Mouse (Mus musculus): ENCODE measurements around the gene Tnfaip8l3.

Tnfaip8l3 gene

GRCm38 (mm10) chr9:53990921-53991320 lies 77.3 kb downstream of the Tnfaip8l3 start:
- peak; percentile 75 for DNase-seq (ENCODE audit: low read depth, low spot score)

- peak; percentile 54 for DNase-seq (ENCODE audit: low read depth, low spot score)
Observed at GRCm38 (mm10) chr9:53986972-53987371, 81.2 kb downstream of the Tnfaip8l3 start.

DNA sequence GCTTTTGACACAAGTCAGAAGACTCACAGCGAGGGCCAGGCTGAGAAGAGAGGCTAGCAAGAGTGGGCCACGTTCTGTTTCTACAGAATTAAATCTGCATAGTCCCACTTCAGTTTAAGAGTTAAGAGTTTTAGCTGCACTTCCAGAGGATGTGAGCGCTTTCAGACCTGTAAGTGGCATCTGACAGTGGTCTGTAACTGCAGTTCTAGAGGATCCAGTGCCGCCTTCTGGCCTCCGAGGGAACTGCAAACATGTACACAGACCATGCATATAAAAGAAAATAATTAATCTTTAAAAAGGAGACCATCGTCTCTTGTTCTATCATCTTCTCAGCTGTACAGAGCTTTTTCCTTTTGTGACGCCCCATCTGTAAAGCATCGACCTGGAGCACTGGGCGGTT lies 83.3 kb downstream of the Tnfaip8l3 start:
- DNase-seq (ENCODE audit: low read depth, low spot score), result peak; percentile 67

GRCm38 (mm10) chr9:53975122-53975518 lies 93.1 kb downstream of the Tnfaip8l3 start, which contains the start of gene Elmod1:
Elmod1 (minus strand) TSS chr9:53975301.
- peak; percentile 70 for DNase-seq (ENCODE audit: low read depth, low spot score)

DNA sequence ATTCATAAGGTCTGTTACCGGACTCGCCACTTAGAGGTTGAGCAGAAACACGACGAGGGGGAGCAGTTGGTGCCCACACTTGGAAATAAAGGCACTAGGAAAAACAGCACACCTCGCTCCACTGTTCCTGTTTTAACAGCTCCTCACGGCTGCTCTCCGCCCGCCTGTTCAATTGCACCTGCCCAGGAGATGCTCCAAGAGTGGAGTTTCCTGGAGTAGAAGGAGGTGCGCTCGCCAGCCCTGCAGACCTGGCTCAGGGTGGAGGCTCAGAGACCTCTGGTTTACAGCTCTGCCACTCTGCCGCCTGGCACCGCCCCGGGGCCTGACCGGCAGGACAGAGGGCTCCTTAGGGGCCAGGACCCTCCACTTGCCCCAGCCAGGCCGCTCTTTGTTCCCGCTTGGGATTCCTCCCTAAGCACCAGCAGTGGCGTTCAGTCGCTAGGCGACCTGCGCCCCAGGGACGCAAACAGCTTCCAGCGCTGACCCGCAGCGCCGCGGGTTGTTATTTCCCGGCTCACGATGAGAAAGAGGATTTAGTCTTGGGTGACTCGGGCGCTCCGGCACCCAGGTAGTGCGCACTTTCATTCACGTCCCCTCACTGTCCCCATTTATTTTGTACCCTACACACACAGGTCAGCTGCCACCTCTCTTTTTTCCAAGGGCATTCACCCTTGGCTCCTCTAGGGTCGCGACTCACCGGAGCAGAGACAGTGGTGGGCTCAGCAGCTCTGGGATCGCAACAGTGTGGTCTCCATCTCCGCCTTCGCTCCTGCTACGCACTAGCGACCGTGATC lies 93.7 kb downstream of the Tnfaip8l3 start:
- peak; percentile 12 for DNase-seq (ENCODE audit: low read depth, low spot score)

- no peak for DNase-seq (ENCODE audit: low read depth, low spot score)
Observed at GRCm38 (mm10) chr9:53973929-53974327, 94.3 kb downstream of the Tnfaip8l3 start.
